Mouse (Mus musculus) lung, adult 2 months (tissue): ENCODE results near the gene Slmap.

Source experiments
- CTCF ChIP-seq: fragments of 200-500 bp; IDR thresholded peaks from 2 replicates; pipeline ENCODE4 v1.5.1; 2011; ENCODE audit warnings: mild to moderate bottlenecking, low read length, control low read depth; ENCODE audit not compliant: insufficient read depth
- POLR2A ChIP-seq: fragments of 200-500 bp; IDR thresholded peaks from 2 replicates; pipeline ENCODE4 v1.6.1; 2011; ENCODE audit warnings: low read depth, mild to moderate bottlenecking, control low read depth, low read length, borderline replicate concordance; ENCODE audit errors: extremely low read depth

DNA sequence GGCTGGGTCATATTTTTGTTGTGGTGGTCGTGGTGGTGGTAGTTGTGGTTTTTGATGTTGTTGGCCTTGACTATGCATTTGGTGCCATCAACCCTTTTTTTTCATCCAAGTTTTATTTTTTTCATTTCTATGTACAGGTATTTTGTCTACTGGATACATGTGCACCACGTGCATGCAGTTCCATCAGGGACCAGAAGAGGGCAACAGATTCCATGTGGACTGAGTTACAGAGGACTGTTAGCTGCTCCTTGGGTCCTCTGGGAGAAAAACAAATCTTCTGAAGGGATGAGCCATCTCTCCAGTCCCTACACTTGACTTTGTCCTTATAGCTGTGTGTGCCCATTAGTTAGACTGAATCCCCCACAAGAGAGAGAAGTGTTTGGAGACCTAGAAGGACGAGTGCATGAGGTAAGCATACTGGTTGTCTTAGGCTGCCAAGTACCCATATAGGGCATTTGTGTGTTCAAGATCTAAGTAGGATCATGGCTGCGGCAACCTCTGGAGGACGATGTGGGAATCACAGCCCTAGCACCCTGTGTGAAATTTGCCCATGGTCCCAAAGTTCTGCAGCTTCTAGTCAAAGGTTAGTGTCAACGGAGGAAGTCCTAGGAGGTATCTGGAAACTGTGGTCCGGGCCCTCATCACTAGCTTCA lies 136.1 kb downstream of the Slmap start:
- TF ChIP-seq CTCF (no peak), POLR2A (no peak)
